Mouse (Mus musculus): Measurements from ENCODE around the gene Nebl.

GRCm38 (mm10) chr2:17640861-17641260 is 90.4 kb downstream of the Nebl start:
- TF ChIP-seq EP300 (IDR thresholded peaks at IDR 0.05; ENCODE audit: low read depth in 1 of 2, low read length in 2 of 2) = no peak
- TF ChIP-seq UBTF (IDR thresholded peaks at IDR 0.05; ENCODE audit: borderline replicate concordance, insufficient read depth, low read depth, low read length) = no peak
- TF ChIP-seq CHD1 (IDR thresholded peaks at IDR 0.05; ENCODE audit: low read depth, low read length) = no peak
- TF ChIP-seq CTCF (IDR thresholded peaks at IDR 0.05 in 2 of 3, conservative IDR thresholded peaks at IDR 0.05 in 1 of 3; ENCODE audit: control insufficient read depth in 1 of 3, insufficient read depth in 1 of 3, low read depth in 2 of 3, low read length in 3 of 3, poor library complexity in 1 of 3, severe bottlenecking in 1 of 3) = no peak
- TF ChIP-seq MAZ (IDR thresholded peaks at IDR 0.05; ENCODE audit: low read depth, low read length) = no peak
- no peak for TF ChIP-seq MAFK (IDR thresholded peaks at IDR 0.05; ENCODE audit: borderline replicate concordance, low read depth, low read length)
